10 mouse cellular contexts compared by ENCODE assay signal in genomic region chr2:167423031-167423611, GRCm38 (mm10). TPM values are rescaled to one million over a fixed set of nuclear protein-coding genes. Genes with fewer than 3 reads are reported as not detected.
DNase-seq lines count a peak whose midpoint lies in the region; ATAC-seq and TF ChIP-seq lines count a peak whose summit lies in the region.
"Had no signal": no experiment of that assay in that cellular context is flagged by ENCODE, and none has a peak within 500 bp of the region (broad histone marks: within the 10 kb centered on the region; RNA-seq: fewer than 3 reads in every experiment).

No protein-coding gene starts in this region.

- WGBS in forebrain, embryonic 13.5 days: 89% methylated on average over 5 of the region's 5 CpGs
- WGBS in liver, postnatal 0 days (ENCODE audit: insufficient replicate concordance): 92% methylated on average over 5 of the region's 5 CpGs

- H3K27me3 ChIP-seq in E14TG2a.4 (ENCODE audit: insufficient read depth, low read length): no peaks in the 10 kb centered on the region
- no peaks in the 10 kb centered on the region for H3K27me3 ChIP-seq in forebrain, embryonic 13.5 days
- H3K27me3 ChIP-seq in liver, postnatal 0 days (ENCODE audit: insufficient read depth, low read length): no peaks in the 10 kb centered on the region

- H3K4me2 ChIP-seq in forebrain, embryonic 13.5 days: peak overlapping the region; percentile 84; the same call in 1 of the 2 replicates
- peak overlapping the region; percentile 67; the same call in 1 of the 2 replicates for H3K4me2 ChIP-seq in liver, postnatal 0 days (ENCODE audit: low read depth, low read length)

- ATAC-seq in forebrain, embryonic 13.5 days: no peak
- ATAC-seq in liver, postnatal 0 days: no peak
- ATAC-seq: CD4-positive, CD25-positive, alpha-beta regulatory T cell, adult 4 months had no signal

- TF ChIP-seq EP300 in liver, postnatal 0 days (IDR thresholded peaks at IDR 0.05; ENCODE audit: low read depth): no peak

- intact Hi-C loops in heart, postnatal 14 days (cut with DNase I): loop anchor here (5.0 kb wide), 1 partner anchor 39 kb away; no protein-coding TSS in a partner anchor
- intact Hi-C loops in left cerebral cortex, postnatal 4 days (cut with DNase I): no loop called here

- H3K4me3 ChIP-seq in E14TG2a.4 (replicated peaks; ENCODE audit: low read length): peak overlapping the region; percentile 95
- peak overlapping the region; percentile 86; the same call in 1 of the 2 replicates for H3K4me3 ChIP-seq in forebrain, embryonic 13.5 days
- peak overlapping the region; percentile 90 for H3K4me3 ChIP-seq in liver, postnatal 0 days (ENCODE audit: low read depth, low read length)

- no peaks in the 10 kb centered on the region for H3K9me3 ChIP-seq in E14TG2a.4 (ENCODE audit: low read length)
- H3K9me3 ChIP-seq in forebrain, embryonic 13.5 days (replicated peaks): no peaks in the 10 kb centered on the region; the same call in 1 of the 2 replicates
- H3K9me3 ChIP-seq in liver, postnatal 0 days (ENCODE audit: low read length): 0 out of 2 replicates have a peak, but pooled peaks cover 3% of the 10 kb centered on the region

- peak; percentile 88 for DNase-seq in heart, adult 11 months
- no peak for DNase-seq in heart, postnatal 14 days
- DNase-seq in liver, postnatal 0 days: no peak
- no peak for DNase-seq in adipocyte (ENCODE audit: low spot score)
- no peak for DNase-seq in left cerebral cortex, postnatal 4 days
- DNase-seq in retina, postnatal 1 day: no peak
- DNase-seq: adrenal gland, adult 2 months had no signal

- no peak overlapping the region for H3K27ac ChIP-seq in forebrain, embryonic 13.5 days
- no peak overlapping the region for H3K27ac ChIP-seq in liver, postnatal 0 days (ENCODE audit: low read depth)

- H3K4me1 ChIP-seq in E14TG2a.4 (replicated peaks; ENCODE audit: low read depth, low read length): peaks cover 73% of the 10 kb centered on the region
- peaks cover 24% of the 10 kb centered on the region for H3K4me1 ChIP-seq in forebrain, embryonic 13.5 days
- H3K4me1 ChIP-seq in liver, postnatal 0 days (ENCODE audit: insufficient read depth): peaks cover 26% of the 10 kb centered on the region

- peak overlapping the region; percentile 95 for H3K9ac ChIP-seq in forebrain, embryonic 13.5 days
- H3K9ac ChIP-seq in liver, postnatal 0 days (replicated peaks): peak overlapping the region; percentile 23

- no peak for TF ChIP-seq CTCF in E14TG2a.4 (conservative IDR thresholded peaks at IDR 0.05; ENCODE audit: low read length)
- no peak for TF ChIP-seq CTCF in liver, postnatal 0 days (IDR thresholded peaks at IDR 0.05; ENCODE audit: low read depth)

- H3K36me3 ChIP-seq in E14TG2a.4 (ENCODE audit: insufficient read depth, low read length): peaks cover 48% of the 10 kb centered on the region
- peaks cover 45% of the 10 kb centered on the region for H3K36me3 ChIP-seq in forebrain, embryonic 13.5 days (ENCODE audit: poor library complexity, severe bottlenecking)
- H3K36me3 ChIP-seq in liver, postnatal 0 days (replicated peaks; ENCODE audit: insufficient read depth, low read length): peaks cover 44% of the 10 kb centered on the region

RNA-seq across cellular contexts. Expression of gene Slc9a8, which starts 1.6 kb away (rescaled TPM):
- total RNA-seq in heart, postnatal 14 days (2021): 10 to 100 TPM; 23.0 to 25.2 TPM
- polyA plus RNA-seq in forebrain, embryonic 13.5 days (2015; fragmentation: Nextera tagmentation; extraction: Ambion mirVana): 19.5 and 21.1 TPM in 2 replicates
- 7.5 and 9.3 TPM in 2 replicates for polyA plus RNA-seq in liver, postnatal 0 days (2015; fragmentation: Nextera tagmentation; extraction: Ambion mirVana)
- 10 to 100 TPM; 33.9 to 42.1 TPM for total RNA-seq in left cerebral cortex, postnatal 4 days (2021)
